Mouse (Mus musculus) MEL (cell line): ENCODE data around the gene Ilf3.

Experiments
- CTCF ChIP-seq, 3 experiments: IDR thresholded peaks in 2 of 3; conservative IDR thresholded peaks in 1 of 3; 2 replicates each; pipeline ENCODE4 v1.5.1; 2011 to 2012; ENCODE audit warnings: low read length in 3 of 3, low read depth in 2 of 3, mild to moderate bottlenecking in 2 of 3, improper control_type of control experiment in 1 of 3, inconsistent platforms in 1 of 3, mixed read lengths in 1 of 3, moderate library complexity in 1 of 3; ENCODE audit not compliant: control insufficient read depth in 1 of 3, insufficient read depth in 1 of 3, poor library complexity in 1 of 3, severe bottlenecking in 1 of 3
- E2F4 ChIP-seq: IDR thresholded peaks from 2 replicates; pipeline ENCODE4 v1.6.1; 2011; ENCODE audit warnings: low read depth, low read length, improper control_type of control experiment, borderline replicate concordance
- ELF1 ChIP-seq: IDR thresholded peaks from 2 replicates; pipeline ENCODE4 v1.6.1; 2014; ENCODE audit warnings: low read depth, mild to moderate bottlenecking, inconsistent platforms, low read length, improper control_type of control experiment, moderate library complexity
- EP300 ChIP-seq, 2 experiments: IDR thresholded peaks; 2 replicates each; pipeline ENCODE4 v1.6.1; 2011; ENCODE audit warnings: improper control_type of control experiment in 2 of 2, low read length in 2 of 2, low read depth in 1 of 2, mild to moderate bottlenecking in 1 of 2
- ETS1 ChIP-seq: IDR thresholded peaks from 2 replicates; pipeline ENCODE4 v1.6.1; 2012; ENCODE audit warnings: low read depth, mild to moderate bottlenecking, inconsistent platforms, low read length, improper control_type of control experiment, moderate library complexity
- GATA1 ChIP-seq: IDR thresholded peaks from 2 replicates; pipeline ENCODE4 v1.6.1; 2011; ENCODE audit warnings: low read depth, low read length, improper control_type of control experiment
- KAT2A ChIP-seq: conservative IDR thresholded peaks from 2 replicates; pipeline ENCODE4 v1.6.1; 2012; ENCODE audit warnings: low read depth, low read length, improper control_type of control experiment, inconsistent platforms
- MEF2A ChIP-seq: IDR thresholded peaks from 2 replicates; pipeline ENCODE4 v1.6.1; 2014; ENCODE audit warnings: low read depth, mild to moderate bottlenecking, inconsistent platforms, low read length, improper control_type of control experiment; ENCODE audit not compliant: poor library complexity, insufficient replicate concordance, severe bottlenecking; ENCODE audit errors: extremely low read depth
- POLR2A ChIP-seq, 2 experiments: IDR thresholded peaks; 2 replicates each; pipeline ENCODE4 v1.6.1; 2011 to 2012; ENCODE audit warnings: low read length in 2 of 2, mild to moderate bottlenecking in 2 of 2, control low read depth in 1 of 2, improper control_type of control experiment in 1 of 2, low read depth in 1 of 2, moderate library complexity in 1 of 2; ENCODE audit not compliant: control insufficient read depth in 1 of 2, insufficient read depth in 1 of 2, poor library complexity in 1 of 2
- POLR2AphosphoS2 ChIP-seq: IDR thresholded peaks from 2 replicates; pipeline ENCODE4 v1.6.1; 2011; ENCODE audit warnings: low read length, improper control_type of control experiment
- TBP ChIP-seq: IDR thresholded peaks from 2 replicates; pipeline ENCODE4 v1.8.0; 2011; ENCODE audit warnings: low read depth, low read length, improper control_type of control experiment
- UBTF ChIP-seq: IDR thresholded peaks from 2 replicates; pipeline ENCODE4 v1.6.1; 2012; ENCODE audit warnings: low read depth, mild to moderate bottlenecking, inconsistent platforms, low read length, improper control_type of control experiment, moderate library complexity, borderline replicate concordance; ENCODE audit not compliant: insufficient read depth
- ZKSCAN1 ChIP-seq: IDR thresholded peaks from 2 replicates; pipeline ENCODE4 v1.6.1; 2012; ENCODE audit warnings: low read depth, mild to moderate bottlenecking, inconsistent platforms, low read length, improper control_type of control experiment, moderate library complexity
- ZMIZ1 ChIP-seq: IDR thresholded peaks from 2 replicates; pipeline ENCODE4 v1.6.1; 2012; ENCODE audit warnings: low read depth, mild to moderate bottlenecking, inconsistent platforms, low read length, improper control_type of control experiment, moderate library complexity

- TF ChIP-seq ZKSCAN1 (no peak), MEF2A (no peak; the same call in 1 of the 2 replicates), UBTF (no peak), CTCF (IDR thresholded peaks at IDR 0.05 in 2 of 3, conservative IDR thresholded peaks at IDR 0.05 in 1 of 3; ENCODE audit: control insufficient read depth in 1 of 3, insufficient read depth in 1 of 3, low read depth in 2 of 3, low read length in 3 of 3, poor library complexity in 1 of 3, severe bottlenecking in 1 of 3) (no peak), ZMIZ1 (no peak), GATA1 (peak; percentile 1; the same call in 1 of the 2 replicates), ELF1 (no peak), E2F4 (no peak), ETS1 (no peak), POLR2AphosphoS2 (no peak), TBP (no peak), POLR2A (IDR thresholded peaks at IDR 0.05; ENCODE audit: control insufficient read depth in 1 of 2, insufficient read depth in 1 of 2, low read depth in 1 of 2, low read length in 2 of 2, poor library complexity in 1 of 2) (no peak), KAT2A (no peak), EP300 (IDR thresholded peaks at IDR 0.05; ENCODE audit: low read depth in 1 of 2, low read length in 2 of 2) (peak in 1 of 2 experiments; percentile 47; a peak in 2 of 4 replicates)
Observed at GRCm38 (mm10) chr9:21437577-21437976, 69.9 kb downstream of the Ilf3 start.
